Mouse (Mus musculus) ovary, adult 18-20 months (tissue): ENCODE measurements at regions not wholly inside any gene's neighbourhood (a gene's known extent, or its start where the extent isn't known, plus 50 kb on each side); places are given as distances from the start of the nearest gene placed in this dataset.

Source experiments
- DNase-seq: peaks from one replicate; pipeline ENCODE4 v3.0.0; 2022; ENCODE audit warnings: low spot score, mixed read lengths

DNA sequence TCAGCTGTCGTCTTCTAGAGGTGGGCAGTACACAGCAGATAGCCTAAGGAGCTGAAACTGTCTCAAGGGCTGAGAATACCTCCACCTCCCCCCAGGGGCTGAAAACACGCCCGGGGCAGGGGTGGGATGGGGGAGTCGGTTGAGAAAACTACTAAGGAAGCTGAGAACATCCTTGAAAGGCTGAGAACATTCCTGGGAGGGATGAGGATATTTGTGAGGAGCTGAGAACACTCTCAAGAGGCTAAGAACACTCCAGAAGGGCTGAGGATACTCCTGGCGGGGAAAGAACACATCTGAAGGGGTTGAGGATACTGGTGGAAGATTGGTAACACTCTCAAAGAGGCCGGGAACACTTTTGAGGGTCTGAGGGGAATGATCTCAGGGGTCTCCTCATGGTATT is 81.3 kb upstream of the Gm9887 start:
- DNase-seq = no peak

- DNase-seq = no peak
Observed at GRCm38 (mm10) chr12:69452986-69453385, 80.7 kb upstream of the Gm9887 start.

DNA sequence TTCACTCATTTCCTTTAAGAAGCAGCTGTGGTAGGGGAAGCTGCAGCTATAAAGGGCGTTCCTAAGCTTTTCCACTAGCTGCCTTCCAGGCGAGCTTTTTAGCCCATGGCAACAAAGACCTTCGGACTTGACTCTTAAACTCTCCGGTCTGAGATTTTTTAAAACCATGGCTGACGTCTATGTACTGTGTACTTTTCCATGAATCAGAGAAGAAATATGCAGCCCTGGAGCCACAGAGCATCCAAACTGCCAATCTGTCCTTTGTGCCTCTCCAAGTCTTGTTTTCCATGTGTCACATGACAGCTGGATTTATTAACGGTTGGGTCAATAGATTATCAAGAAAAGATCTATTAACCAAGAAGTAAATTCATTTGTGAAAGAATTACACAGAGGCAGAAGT is 78.9 kb upstream of the Gm9887 start:
- DNase-seq = no peak

GRCm38 (mm10) chr12:69447962-69448767 is 75.9 kb upstream of the Gm9887 start:
- peak; percentile 32 for DNase-seq

DNA sequence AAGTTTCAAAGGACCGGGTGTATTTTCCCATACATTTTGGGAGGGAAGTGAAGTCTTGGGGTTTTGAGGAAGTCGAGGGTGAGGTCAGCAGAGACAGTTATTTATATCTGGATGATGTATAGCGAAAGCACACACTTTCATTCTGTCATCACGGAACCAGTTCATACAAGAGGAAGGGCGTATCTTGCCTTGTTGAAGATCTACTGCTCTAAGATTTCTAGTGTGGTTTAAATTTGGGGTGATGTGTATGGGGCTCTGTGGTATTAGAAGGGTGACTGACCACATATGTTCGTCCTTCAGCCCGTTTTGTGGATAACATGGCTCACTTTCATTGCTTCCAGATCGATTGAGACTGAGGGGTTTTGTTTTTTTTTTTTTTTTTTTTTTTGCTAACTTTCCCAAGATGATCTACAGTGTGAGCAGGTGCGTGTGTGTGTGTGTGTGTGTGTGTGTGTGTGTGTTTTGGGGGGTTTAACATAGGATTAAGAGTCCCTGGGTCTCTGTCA is 75.1 kb upstream of the Gm9887 start:
- DNase-seq = no peak

- peak; percentile 55 for DNase-seq
Observed at GRCm38 (mm10) chr12:69446468-69447321, 74.4 kb upstream of the Gm9887 start.

GRCm38 (mm10) chr12:69446085-69446467 is 73.8 kb upstream of the Gm9887 start:
- no peak for DNase-seq

DNA sequence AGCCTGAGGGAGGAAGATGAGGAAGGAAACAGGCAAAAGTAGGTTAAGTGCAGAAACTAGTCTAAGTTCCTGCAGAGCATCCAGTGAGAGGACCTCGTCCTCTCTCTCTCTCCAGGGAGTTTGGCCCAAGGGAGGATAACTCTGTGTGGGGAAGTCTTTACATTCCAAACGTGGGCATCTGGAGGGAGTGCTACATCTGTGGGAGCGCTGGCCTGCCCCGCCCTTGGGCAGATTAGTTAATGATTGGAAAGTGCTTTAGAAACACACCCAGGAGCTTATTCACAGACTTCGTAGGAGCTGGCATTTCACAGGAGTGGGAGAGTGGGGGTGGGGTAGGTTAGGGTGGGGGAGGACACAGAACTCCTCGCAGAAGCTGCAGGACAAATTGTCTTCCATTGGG is 70.1 kb upstream of the Gm9887 start:
- no peak for DNase-seq

GRCm38 (mm10) chr12:69441764-69442163 is 69.5 kb upstream of the Gm9887 start:
- no peak for DNase-seq

DNA sequence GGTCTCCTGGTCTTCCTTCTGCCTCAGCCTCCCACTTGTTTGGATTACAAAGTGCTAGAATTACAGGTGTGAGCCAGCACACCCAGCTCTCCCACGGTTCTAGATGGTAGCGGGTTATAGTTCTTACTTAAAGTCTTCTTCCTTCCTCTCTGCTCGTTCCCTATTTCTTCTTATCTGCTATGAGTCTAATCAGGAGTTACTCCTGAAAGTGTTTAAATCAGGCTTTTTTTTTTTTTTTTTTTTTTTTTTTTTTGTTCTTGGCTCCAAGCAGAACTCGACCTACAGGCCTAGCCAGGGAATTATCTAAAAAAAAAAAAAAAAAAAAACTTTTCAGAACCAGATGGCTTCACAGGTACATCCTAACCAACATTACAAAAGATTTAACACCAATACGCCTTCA is 66.0 kb upstream of the Gm9887 start:
- no peak for DNase-seq

- DNase-seq = peak; percentile 39
Observed at GRCm38 (mm10) chr12:69436839-69437501, 64.7 kb upstream of the Gm9887 start.

- no peak for DNase-seq
Observed at GRCm38 (mm10) chr12:69434315-69434714, 62.1 kb upstream of the Gm9887 start.

DNA sequence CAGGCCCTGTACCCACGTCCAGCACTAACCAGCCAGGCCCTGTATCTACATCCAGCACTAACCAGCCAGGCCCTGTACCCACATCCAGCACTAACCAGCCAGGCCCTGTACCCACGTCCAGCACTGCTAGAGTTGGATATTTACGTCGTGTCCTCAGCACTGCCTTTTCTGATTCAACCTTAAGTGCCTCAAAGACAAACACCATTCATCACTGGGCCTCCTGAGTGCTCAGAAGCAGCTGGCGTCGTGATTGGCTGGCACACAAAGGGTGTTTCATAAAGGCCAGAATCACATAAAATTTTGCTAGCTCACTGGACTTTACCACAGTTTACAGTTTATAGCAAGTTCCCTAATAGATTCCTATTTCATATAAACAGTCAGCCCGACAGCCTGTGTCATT is 59.8 kb upstream of the Gm9887 start:
- no peak for DNase-seq

DNA sequence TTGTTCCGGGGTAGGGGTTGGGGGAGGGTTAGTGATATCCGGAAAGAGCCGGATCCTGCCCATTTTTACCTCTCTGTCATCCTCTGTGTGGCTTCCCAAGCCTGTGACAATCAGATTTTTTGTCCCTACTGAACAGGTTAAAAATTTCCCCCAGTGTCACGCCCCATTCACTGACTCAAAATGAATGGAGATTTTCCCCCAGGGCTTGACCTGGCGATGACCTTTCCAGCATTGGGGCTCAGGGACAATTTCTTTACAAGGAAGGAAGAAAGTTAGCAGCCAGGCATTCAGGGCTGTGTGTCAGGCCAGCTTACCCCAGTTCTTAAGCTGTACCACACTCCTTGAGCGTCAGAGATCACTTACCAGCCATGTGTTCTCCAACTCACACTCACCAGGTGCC is 55.9 kb upstream of the Gm9887 start:
- no peak for DNase-seq

DNA sequence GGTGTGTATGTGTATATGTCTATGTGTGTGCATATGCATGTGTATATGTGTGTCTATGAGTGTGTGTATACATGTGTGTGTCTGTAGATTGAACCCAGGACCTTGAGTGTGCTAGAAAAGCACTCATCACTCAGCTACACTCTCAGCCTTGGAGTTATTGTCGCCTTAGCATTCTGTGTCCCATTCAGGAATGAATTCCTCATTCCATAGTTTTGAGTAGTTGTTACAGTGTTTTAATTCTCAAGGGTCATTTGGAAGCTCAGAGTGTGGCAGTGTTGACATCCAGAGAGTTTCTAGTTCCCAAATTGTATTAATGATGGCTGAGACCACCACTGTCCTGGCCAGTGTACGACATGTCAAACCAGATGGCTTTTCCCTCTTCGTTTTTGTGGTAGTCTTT is 53.4 kb upstream of the Gm9887 start:
- no peak for DNase-seq

- DNase-seq = no peak
Observed at GRCm38 (mm10) chr12:69424971-69425370, 52.7 kb upstream of the Gm9887 start.
